Mouse (Mus musculus) brown adipose tissue, adult 24 weeks (tissue): ENCODE results near the gene Pemt. TPM values are rescaled to one million over a fixed set of nuclear protein-coding genes. Genes with fewer than 3 reads are reported as not detected.

Experiments used
- H3K27ac ChIP-seq: fragments of 200-500 bp; replicated peaks from 2 replicates; pipeline ENCODE4 v1.5.1; 2012; ENCODE audit warnings: low read depth, mild to moderate bottlenecking, low read length
- H3K4me1 ChIP-seq: fragments of 200-500 bp; 2 replicates; pipeline ENCODE4 v1.6.1; 2012; ENCODE audit warnings: low read length, mixed read lengths; ENCODE audit not compliant: control insufficient read depth, insufficient read depth, insufficient read length
- H3K4me3 ChIP-seq: fragments of 200-500 bp; 2 replicates; pipeline ENCODE4 v1.5.1; 2012; ENCODE audit warnings: low read depth, mild to moderate bottlenecking, low read length, moderate library complexity; ENCODE audit not compliant: insufficient read depth
- polyA plus RNA-seq: library from polyadenylated mRNA; stranded (reverse); fragments of >200 nt; gene quantifications from 2 replicates; pipeline ENCODE4 v1.2.4, GENCODE M21; 2012; ENCODE audit not compliant: missing spikeins, insufficient read depth, insufficient read length

The Pemt gene
- polyA plus RNA-seq, result 8.5 and 29.6 TPM in 2 replicates

GRCm38 (mm10) chr11:60046058-60046735 lies at the start of gene Pemt:
Gene Pemt (minus strand): TSS chr11:60046489.
- Histone ChIP-seq H3K27ac (peak within 1 kb of the TSS; percentile 78), H3K4me3 (peak within 1 kb of the TSS; percentile 74), H3K4me1 (peaks cover 6% of the 10 kb centered on the region; the same call in 1 of the 2 replicates)

GRCm38 (mm10) chr11:60094909-60095810 lies 48.9 kb upstream of the Pemt start:
- Histone ChIP-seq H3K27ac (no peak overlapping the region), H3K4me3 (no peak overlapping the region), H3K4me1 (peaks cover 4% of the 10 kb centered on the region; the same call in 1 of the 2 replicates)

GRCm38 (mm10) chr11:60093984-60094587 lies 47.8 kb upstream of the Pemt start:
- Histone ChIP-seq H3K27ac (no peak overlapping the region), H3K4me1 (peaks cover 4% of the 10 kb centered on the region; the same call in 1 of the 2 replicates), H3K4me3 (no peak overlapping the region)

GRCm38 (mm10) chr11:60093227-60093626 lies 46.9 kb upstream of the Pemt start:
- Histone ChIP-seq H3K4me3 (no peak overlapping the region), H3K27ac (no peak overlapping the region), H3K4me1 (peaks cover 4% of the 10 kb centered on the region; the same call in 1 of the 2 replicates)

GRCm38 (mm10) chr11:60091422-60091761 lies 45.1 kb upstream of the Pemt start:
- H3K27ac ChIP-seq, result no peak overlapping the region
- H3K4me3 ChIP-seq, result no peak overlapping the region
- peaks cover 4% of the 10 kb centered on the region; the same call in 1 of the 2 replicates for H3K4me1 ChIP-seq

GRCm38 (mm10) chr11:60090696-60091421 lies 44.6 kb upstream of the Pemt start:
- Histone ChIP-seq H3K4me3 (no peak overlapping the region), H3K4me1 (peaks cover 4% of the 10 kb centered on the region; the same call in 1 of the 2 replicates), H3K27ac (no peak overlapping the region)

GRCm38 (mm10) chr11:60088947-60089346 lies 42.7 kb upstream of the Pemt start:
- peaks cover 4% of the 10 kb centered on the region; the same call in 1 of the 2 replicates for H3K4me1 ChIP-seq
- no peak overlapping the region for H3K4me3 ChIP-seq
- no peak overlapping the region for H3K27ac ChIP-seq

GRCm38 (mm10) chr11:60086676-60087075 lies 40.4 kb upstream of the Pemt start:
- peaks cover 4% of the 10 kb centered on the region; the same call in 1 of the 2 replicates for H3K4me1 ChIP-seq
- H3K27ac ChIP-seq, result no peak overlapping the region
- H3K4me3 ChIP-seq, result no peak overlapping the region

GRCm38 (mm10) chr11:60084589-60084988 lies 38.3 kb upstream of the Pemt start:
- H3K27ac ChIP-seq, result no peak overlapping the region
- H3K4me1 ChIP-seq, result no peaks in the 10 kb centered on the region
- H3K4me3 ChIP-seq, result no peak overlapping the region

- no peaks in the 10 kb centered on the region for H3K4me1 ChIP-seq
- H3K27ac ChIP-seq, result no peak overlapping the region
- H3K4me3 ChIP-seq, result no peak overlapping the region
Observed at GRCm38 (mm10) chr11:60076790-60077189, 30.5 kb upstream of the Pemt start.

- no peak overlapping the region for H3K4me3 ChIP-seq
- H3K4me1 ChIP-seq, result peaks cover 3% of the 10 kb centered on the region; the same call in 1 of the 2 replicates
- H3K27ac ChIP-seq, result no peak overlapping the region
Observed at GRCm38 (mm10) chr11:60076183-60076582, 29.9 kb upstream of the Pemt start.

- Histone ChIP-seq H3K4me3 (no peak overlapping the region), H3K27ac (0 out of 2 replicates have a peak overlapping the region, but pooled peaks have one; percentile 15)
Observed at GRCm38 (mm10) chr11:60073936-60074502, 27.7 kb upstream of the Pemt start.

GRCm38 (mm10) chr11:60073121-60073520 lies 26.8 kb upstream of the Pemt start:
- H3K27ac ChIP-seq, result 0 out of 2 replicates have a peak overlapping the region, but pooled peaks have one; percentile 3
- H3K4me3 ChIP-seq, result no peak overlapping the region

More at GRCm38 (mm10) chr11:60073936-60074502, 27.7 kb upstream of the Pemt start:
- peaks cover 7% of the 10 kb centered on the region; the same call in 1 of the 2 replicates for H3K4me1 ChIP-seq

GRCm38 (mm10) chr11:60071221-60071620 lies 24.9 kb upstream of the Pemt start:
- H3K27ac ChIP-seq, result peak overlapping the region; percentile 89
- peaks cover 7% of the 10 kb centered on the region; the same call in 1 of the 2 replicates for H3K4me1 ChIP-seq
- no peak overlapping the region for H3K4me3 ChIP-seq

More at GRCm38 (mm10) chr11:60073121-60073520, 26.8 kb upstream of the Pemt start:
- peaks cover 7% of the 10 kb centered on the region; the same call in 1 of the 2 replicates for H3K4me1 ChIP-seq
